Mouse (Mus musculus): ENCODE data around the gene BC048679. TPM values are rescaled to one million over a fixed set of nuclear protein-coding genes. Genes with fewer than 3 reads are reported as not detected.
"Not testable (repeated sequence)": the region's sequence is repeated elsewhere in the genome, so short reads cannot be mapped to it uniquely, and the experiment has no call there.

The BC048679 gene
- polyA plus RNA-seq, 1 experiment from 2014 or later, result not detected

DNA sequence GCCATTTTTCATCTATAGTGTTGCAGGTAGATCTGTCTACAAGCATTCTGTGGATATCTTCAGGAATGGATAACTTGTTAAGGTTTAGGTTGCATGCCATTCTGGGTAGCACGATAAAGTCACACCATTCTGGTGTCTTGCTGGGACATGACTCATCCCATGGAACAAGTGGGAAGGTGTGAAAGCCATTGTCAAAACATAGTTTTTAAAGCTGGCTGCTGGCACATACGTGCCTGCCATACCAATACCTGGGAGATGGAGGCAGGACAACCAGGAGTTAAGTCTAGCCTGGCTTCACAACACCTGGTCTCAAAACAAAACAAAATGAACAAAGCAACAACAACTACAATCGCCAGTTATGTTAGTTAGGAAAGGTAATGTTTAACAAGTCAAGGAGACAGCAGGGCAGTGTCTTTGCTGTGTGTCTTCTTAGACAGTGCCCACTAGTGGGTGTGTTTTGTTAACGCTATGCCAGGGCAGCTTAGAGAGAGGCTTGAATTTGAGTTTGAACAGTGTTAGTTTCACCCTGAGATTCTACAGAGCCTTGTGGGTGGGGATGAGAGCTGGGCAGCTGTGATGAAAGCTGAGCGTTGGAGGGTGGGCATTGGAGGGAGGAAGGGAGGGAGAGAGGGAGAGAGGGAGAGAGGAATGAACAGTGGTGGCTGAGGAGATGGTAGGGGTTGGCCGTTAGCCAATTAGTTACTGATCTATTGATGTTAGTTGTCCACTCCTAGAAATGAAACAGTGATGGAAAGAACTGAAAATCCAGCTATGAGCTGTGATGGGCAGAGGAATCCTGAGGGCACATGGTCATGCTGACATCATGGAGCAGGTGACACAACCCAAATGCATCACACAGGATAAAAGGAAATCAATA lies 18.3 kb upstream of the BC048679 start:
- H3K4me2 ChIP-seq, result no peak overlapping the region
- no peak for ATAC-seq (ENCODE audit: low read depth)
- no peak overlapping the region for H3K4me3 ChIP-seq (replicated peaks)
- H3K27ac ChIP-seq, result no peak overlapping the region
- H3K36me3 ChIP-seq, result no peaks in the 10 kb centered on the region
- H3K4me1 ChIP-seq (replicated peaks), result peaks cover 5% of the 10 kb centered on the region; the same call in 1 of the 2 replicates
- no peak overlapping the region for H3K9ac ChIP-seq
- peaks cover 14% of the 10 kb centered on the region for H3K27me3 ChIP-seq
- no peak for DNase-seq
- WGBS (ENCODE audit: insufficient replicate concordance), result 52% methylated on average over 6 of the region's 6 CpGs
- H3K9me3 ChIP-seq (replicated peaks), result no peaks in the 10 kb centered on the region

DNA sequence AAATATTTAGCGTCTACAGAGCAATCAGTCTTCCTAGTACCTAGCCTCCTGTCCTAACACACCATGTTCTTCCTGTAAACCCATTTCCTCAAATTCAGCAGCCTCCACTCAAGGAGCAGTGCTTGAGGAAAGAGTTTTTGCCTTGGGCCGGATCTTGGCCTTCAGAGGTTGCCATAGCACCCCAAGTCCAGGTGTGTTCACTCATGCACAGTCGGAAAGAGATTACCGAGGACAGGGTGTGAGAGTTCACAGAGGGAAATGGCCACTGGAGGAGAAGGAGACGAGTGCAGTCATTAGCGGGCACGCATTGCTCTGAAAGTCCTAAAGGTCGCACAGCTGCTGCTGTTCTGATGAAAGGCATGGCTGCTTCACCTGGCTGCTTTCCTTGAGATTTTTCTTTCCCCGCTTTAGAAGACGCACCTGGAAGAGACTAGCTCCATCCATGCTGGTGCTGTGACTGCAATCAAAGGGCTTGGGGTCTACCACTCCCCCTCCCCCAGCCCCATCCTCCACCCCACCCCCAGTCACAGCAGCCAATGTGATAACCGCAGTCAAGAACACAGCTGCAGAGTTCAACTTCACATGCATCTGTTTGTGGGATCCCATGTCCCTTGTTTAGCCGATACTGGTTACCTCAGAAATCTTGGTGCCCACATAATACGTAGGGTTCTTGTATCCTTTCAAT lies 17.0 kb upstream of the BC048679 start:
- H3K4me1 ChIP-seq (replicated peaks), result no peaks in the 10 kb centered on the region
- DNase-seq (no peak), ATAC-seq (ENCODE audit: low read depth) (no peak)
- peaks cover 8% of the 10 kb centered on the region for H3K27me3 ChIP-seq
- H3K9me3 ChIP-seq (replicated peaks), result no peaks in the 10 kb centered on the region
- no peak overlapping the region for H3K4me2 ChIP-seq
- H3K4me3 ChIP-seq (replicated peaks), result no peak overlapping the region
- H3K36me3 ChIP-seq, result no peaks in the 10 kb centered on the region
- no peak overlapping the region for H3K9ac ChIP-seq
- no peak overlapping the region for H3K27ac ChIP-seq
- 44% methylated on average over 13 of the region's 13 CpGs for WGBS (ENCODE audit: insufficient replicate concordance)

DNA sequence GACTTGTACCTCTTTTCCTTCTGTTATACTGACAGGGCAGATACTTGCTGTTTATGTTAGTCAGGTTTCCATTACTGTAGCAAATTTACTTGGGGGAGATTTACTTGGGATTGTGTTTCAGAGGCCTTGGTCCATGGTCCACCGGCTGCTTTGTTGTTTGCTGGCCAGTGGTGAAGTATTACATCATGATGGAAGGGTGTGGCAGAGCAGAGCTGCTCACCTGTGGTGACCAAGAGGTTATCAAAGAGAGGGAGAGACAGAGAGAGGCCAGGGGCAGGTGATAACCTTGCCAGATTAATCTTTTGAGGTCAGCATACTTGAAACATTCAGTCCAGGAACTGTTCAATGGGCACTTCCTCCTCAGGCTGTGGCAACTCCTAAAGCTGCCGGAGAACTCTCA lies 3.0 kb upstream of the BC048679 start:
- peak; percentile 54; the same call in 1 of the 2 replicates for ATAC-seq (ENCODE audit: low read depth)
- 63% methylated on average over 2 of the region's 2 CpGs for WGBS (ENCODE audit: insufficient replicate concordance)
- no peak for DNase-seq
- Histone ChIP-seq H3K36me3 (no peaks in the 10 kb centered on the region), H3K27me3 (peaks cover 4% of the 10 kb centered on the region; the same call in 1 of the 2 replicates), H3K27ac (no peak overlapping the region), H3K9ac (no peak overlapping the region), H3K9me3 (replicated peaks) (no peaks in the 10 kb centered on the region), H3K4me2 (no peak overlapping the region), H3K4me3 (replicated peaks) (no peak overlapping the region), H3K4me1 (replicated peaks) (no peaks in the 10 kb centered on the region; the same call in 1 of the 2 replicates)

DNA sequence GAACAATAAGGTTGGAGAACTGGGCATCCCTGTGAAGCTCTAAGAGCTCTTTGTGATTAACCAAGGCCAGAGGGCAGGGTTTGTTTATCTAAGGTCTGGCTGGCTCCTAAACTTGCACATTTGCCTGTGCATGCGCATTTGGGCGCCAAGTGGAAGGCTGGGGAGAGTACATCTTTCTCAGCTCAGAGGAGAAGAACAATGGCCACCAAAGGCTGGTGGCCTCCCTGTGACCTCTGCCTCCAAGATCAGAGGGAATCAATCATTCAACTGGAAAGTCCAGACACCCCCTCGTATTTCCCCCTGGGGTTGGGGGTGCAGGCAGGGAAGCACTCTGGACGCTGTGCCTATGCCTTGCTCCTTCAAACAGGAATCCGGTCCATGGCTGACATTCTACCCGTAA lies 910 bp downstream of the BC048679 start:
- H3K4me2 ChIP-seq, result no peak overlapping the region
- H3K27me3 ChIP-seq, result peaks cover 42% of the 10 kb centered on the region
- no peak overlapping the region for H3K9ac ChIP-seq
- H3K4me3 ChIP-seq (replicated peaks), result no peak overlapping the region
- DNase-seq, result no peak
- ATAC-seq (ENCODE audit: low read depth), result no peak
- 42% methylated on average over 6 of the region's 6 CpGs for WGBS (ENCODE audit: insufficient replicate concordance)
- no peaks in the 10 kb centered on the region for H3K36me3 ChIP-seq
- H3K9me3 ChIP-seq (replicated peaks), result no peaks in the 10 kb centered on the region
- H3K27ac ChIP-seq, result no peak overlapping the region
- H3K4me1 ChIP-seq (replicated peaks), result peaks cover 2% of the 10 kb centered on the region; the same call in 1 of the 2 replicates

DNA sequence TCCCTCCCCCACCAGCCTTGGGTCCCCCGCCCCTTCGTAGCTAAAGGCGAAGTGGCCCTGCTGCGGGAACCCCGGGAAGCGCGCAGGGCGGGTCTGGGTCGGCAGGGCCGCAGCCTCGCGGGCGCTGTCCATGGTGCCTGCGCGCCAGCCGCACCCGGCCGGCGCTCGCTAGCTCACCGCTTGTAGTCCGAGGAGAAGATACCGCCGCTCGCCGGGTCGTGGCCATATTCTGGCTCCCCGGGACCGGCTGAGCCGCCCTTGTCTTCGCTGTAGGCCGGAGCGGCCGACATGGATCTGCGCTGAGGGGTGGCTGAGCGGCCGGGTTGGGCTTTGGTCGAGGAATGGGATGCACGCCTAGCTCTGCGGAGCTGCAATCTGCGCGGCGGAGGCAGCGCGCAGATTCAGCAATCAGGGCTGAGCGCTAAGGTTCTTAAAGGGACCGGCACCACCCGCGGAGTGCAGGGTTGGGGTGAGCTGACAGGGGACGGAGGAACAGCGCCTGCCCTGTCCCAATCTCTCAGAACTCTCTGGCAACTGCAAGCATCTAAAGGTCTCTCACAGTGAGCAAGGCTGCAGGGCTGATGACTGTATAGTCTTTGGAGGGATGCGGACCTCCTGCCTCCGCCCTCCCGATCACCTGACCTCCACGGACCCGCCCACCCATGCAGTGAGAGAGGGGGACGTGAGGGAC lies 4.6 kb downstream of the BC048679 start, which contains the start of gene Ap3b2:
TSS of gene Ap3b2 (minus strand) at position 595 of the 691 bp plus-strand sequence.
- under 1% methylated on average over 57 of the region's 57 CpGs for WGBS (ENCODE audit: insufficient replicate concordance)
- H3K4me1 ChIP-seq (replicated peaks), result peaks cover 2% of the 10 kb centered on the region; the same call in 1 of the 2 replicates
- H3K27ac ChIP-seq, result no peak within 1 kb of the TSS
- peak; percentile 50; the same call in 1 of the 2 replicates for ATAC-seq (ENCODE audit: low read depth)
- peak within 1 kb of the TSS; percentile 50 for H3K4me3 ChIP-seq (replicated peaks)
- no peaks in the 10 kb centered on the region for H3K36me3 ChIP-seq
- H3K4me2 ChIP-seq, result peak within 1 kb of the TSS; percentile 59
- H3K9ac ChIP-seq, result no peak within 1 kb of the TSS
- H3K9me3 ChIP-seq (replicated peaks), result no peaks in the 10 kb centered on the region
- DNase-seq, result peak; percentile 22
- H3K27me3 ChIP-seq, result peaks cover 48% of the 10 kb centered on the region

DNA sequence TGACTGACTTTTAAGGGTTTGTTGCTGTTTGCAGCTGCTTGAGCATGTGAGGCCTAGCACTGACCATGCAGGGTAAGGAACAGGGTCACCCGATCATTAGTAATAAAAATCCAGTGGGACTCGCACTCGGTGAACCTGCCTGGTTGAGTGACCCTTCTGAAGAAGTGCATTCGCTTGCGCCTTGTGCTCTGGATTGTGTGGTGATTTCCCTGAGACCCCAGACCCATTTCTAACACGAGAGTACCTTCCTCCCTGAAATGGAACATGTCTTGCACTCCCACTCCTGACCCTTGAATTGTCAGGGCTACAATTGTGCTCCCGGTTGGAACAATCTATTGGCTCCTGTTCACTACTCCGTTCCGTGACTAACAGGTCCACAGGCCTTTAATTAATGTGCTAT lies 5.5 kb downstream of the BC048679 start:
- Histone ChIP-seq H3K27ac (no peak overlapping the region), H3K9me3 (replicated peaks) (no peaks in the 10 kb centered on the region), H3K4me2 (no peak overlapping the region), H3K27me3 (peaks cover 48% of the 10 kb centered on the region), H3K4me1 (replicated peaks) (peaks cover 2% of the 10 kb centered on the region; the same call in 1 of the 2 replicates), H3K9ac (no peak overlapping the region), H3K36me3 (no peaks in the 10 kb centered on the region), H3K4me3 (replicated peaks) (no peak overlapping the region)
- ATAC-seq (ENCODE audit: low read depth) (no peak), DNase-seq (no peak)
- WGBS (ENCODE audit: insufficient replicate concordance), result 51% methylated on average over 9 of the region's 9 CpGs

DNA sequence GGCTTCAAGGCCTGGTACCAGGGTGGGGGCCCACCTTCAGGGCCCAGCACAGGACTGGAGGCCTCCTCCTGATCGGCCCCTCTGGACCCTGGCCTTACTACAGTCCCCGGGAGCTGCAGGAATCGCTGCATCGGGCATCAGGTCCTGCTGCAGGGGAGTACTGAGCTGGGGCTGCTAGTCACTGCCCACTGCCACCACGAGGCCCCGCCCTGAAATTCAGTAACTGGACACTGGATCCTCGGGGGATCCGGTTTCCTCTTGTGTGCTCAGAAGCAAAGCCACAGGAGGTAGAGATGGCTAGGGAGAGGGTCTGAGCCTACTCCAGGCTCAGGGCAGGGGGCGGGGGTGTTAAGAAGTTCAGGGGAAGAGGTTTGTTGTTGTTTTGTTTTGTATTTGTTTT lies 8.4 kb downstream of the BC048679 start:
- Histone ChIP-seq H3K4me3 (replicated peaks) (no peak overlapping the region), H3K27ac (no peak overlapping the region), H3K9ac (no peak overlapping the region), H3K4me1 (replicated peaks) (0 out of 2 replicates have a peak, but pooled peaks cover 2% of the 10 kb centered on the region), H3K36me3 (no peaks in the 10 kb centered on the region), H3K9me3 (replicated peaks) (no peaks in the 10 kb centered on the region), H3K27me3 (peaks cover 34% of the 10 kb centered on the region), H3K4me2 (no peak overlapping the region)
- DNase-seq, result no peak
- ATAC-seq (ENCODE audit: low read depth), result no peak
- 14% methylated on average over 9 of the region's 9 CpGs for WGBS (ENCODE audit: insufficient replicate concordance)

DNA sequence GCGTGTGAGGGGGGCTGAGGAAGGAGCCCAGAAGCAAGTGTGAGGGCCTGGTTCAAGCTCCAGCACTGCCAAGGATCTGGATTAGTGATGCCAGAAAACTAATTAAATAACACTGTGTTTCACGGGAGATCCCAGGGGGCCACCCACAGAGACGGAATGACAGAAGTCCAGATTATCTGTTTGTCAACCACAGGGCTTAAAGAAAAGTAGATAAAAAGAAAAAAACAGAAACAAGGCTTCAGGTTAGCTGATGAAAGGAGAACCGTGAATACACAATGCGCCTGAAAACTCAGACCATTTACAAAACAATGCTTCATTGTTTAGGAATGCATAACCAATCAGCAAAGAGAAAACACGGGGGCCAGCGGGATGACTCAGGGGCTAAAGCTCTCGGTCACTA lies 17.3 kb downstream of the BC048679 start:
- no peaks in the 10 kb centered on the region for H3K36me3 ChIP-seq
- WGBS (ENCODE audit: insufficient replicate concordance), result 11% methylated on average over 8 of the region's 8 CpGs
- no peak overlapping the region for H3K4me2 ChIP-seq

DNA sequence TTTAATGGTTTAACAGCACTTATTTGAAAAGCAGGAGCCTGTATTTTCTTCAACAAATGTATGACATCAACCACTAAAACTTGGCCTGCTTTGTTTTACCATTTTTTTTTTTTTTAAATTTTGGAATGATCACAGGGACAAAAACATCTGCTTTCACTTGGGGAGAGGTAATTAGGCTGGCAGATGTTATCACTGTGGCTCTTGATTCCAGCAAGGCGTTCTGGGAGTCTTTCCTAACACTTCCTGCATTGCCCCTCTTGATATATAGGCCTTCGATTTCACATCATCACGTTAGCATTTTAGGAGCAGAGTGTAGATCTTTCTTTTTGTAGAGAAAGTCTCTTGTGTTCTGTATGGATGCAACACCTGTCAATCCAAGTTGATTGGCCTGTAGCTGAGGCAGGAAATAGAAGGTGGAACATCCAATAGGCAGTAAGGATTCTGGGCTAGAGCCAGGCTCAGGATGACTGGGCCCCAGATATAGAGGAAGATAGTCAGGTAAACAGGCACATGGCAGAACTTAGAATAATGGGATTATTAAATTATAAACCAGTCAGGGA lies 18.5 kb downstream of the BC048679 start:
- H3K36me3 ChIP-seq, result no peaks in the 10 kb centered on the region
- no peaks in the 10 kb centered on the region for H3K4me1 ChIP-seq (replicated peaks)
- H3K27me3 ChIP-seq, result peaks cover 21% of the 10 kb centered on the region
- no peak for ATAC-seq (ENCODE audit: low read depth)
- no peak for DNase-seq
- no peak overlapping the region for H3K27ac ChIP-seq
- H3K9me3 ChIP-seq (replicated peaks), result no peaks in the 10 kb centered on the region
- no peak overlapping the region for H3K4me3 ChIP-seq (replicated peaks)
- H3K4me2 ChIP-seq, result no peak overlapping the region
- H3K9ac ChIP-seq, result no peak overlapping the region
- WGBS (ENCODE audit: insufficient replicate concordance), result 47% methylated on average over 3 of the region's 3 CpGs

More for the DNA sequence above, 17.3 kb downstream of the BC048679 start:
- no peaks in the 10 kb centered on the region for H3K9me3 ChIP-seq (replicated peaks)
- H3K9ac ChIP-seq, result no peak overlapping the region
- no peaks in the 10 kb centered on the region for H3K4me1 ChIP-seq (replicated peaks)
- no peak overlapping the region for H3K4me3 ChIP-seq (replicated peaks)
- peaks cover 21% of the 10 kb centered on the region for H3K27me3 ChIP-seq
- no peak for ATAC-seq (ENCODE audit: low read depth)
- no peak for DNase-seq
- no peak overlapping the region for H3K27ac ChIP-seq

DNA sequence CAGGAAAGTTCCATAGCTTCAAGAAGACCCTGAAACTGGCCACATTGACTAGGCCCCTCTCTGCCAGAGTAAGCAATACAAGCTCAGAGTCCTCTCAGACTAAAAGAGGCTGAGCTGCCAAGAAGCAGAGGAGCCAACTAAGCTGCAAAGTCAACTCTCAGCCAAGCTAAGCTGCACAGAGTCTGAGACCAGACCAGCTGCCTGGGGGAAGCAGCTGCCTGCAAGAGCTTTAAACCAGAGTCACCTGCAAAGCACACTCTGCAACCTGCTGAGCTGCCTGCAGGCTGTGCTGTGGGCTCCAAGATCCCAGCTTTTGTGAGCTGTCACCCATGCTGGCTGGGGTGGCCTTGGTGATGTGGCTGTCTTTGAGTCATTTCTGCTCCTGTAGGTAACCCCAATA lies 19.8 kb downstream of the BC048679 start:
- not testable (repeated sequence) for ATAC-seq (ENCODE audit: low read depth)

DNA sequence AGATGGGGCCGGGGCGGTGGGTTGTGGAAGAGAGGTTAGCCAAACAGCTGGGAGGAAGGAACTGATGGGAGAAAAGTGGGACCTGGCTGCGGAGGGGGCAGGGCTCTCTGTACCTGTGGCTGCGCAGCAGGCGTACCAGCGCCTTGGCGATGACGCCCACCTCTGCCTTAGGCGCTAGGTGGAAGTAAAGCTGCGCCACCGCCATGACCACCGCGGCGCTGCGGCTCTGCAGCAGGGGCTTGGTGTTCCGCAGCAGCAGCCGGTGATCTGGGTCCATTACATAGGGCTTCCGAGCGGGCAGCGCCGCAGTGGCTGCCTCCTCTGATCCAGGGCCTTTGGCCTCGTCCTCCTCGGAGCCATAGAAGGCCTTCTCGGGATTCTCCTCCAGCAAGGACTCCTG lies 21.2 kb downstream of the BC048679 start:
- H3K27me3 ChIP-seq, result peaks cover 21% of the 10 kb centered on the region
- H3K4me2 ChIP-seq, result no peak overlapping the region
- no peaks in the 10 kb centered on the region for H3K9me3 ChIP-seq (replicated peaks)
- 8% methylated on average over 24 of the region's 24 CpGs for WGBS (ENCODE audit: insufficient replicate concordance)
- H3K4me3 ChIP-seq (replicated peaks), result no peak overlapping the region
- no peak overlapping the region for H3K9ac ChIP-seq
- no peaks in the 10 kb centered on the region for H3K4me1 ChIP-seq (replicated peaks)
- ATAC-seq (ENCODE audit: low read depth) (no peak), DNase-seq (no peak)
- H3K36me3 ChIP-seq, result no peaks in the 10 kb centered on the region
- H3K27ac ChIP-seq, result no peak overlapping the region

More for the DNA sequence above, 19.8 kb downstream of the BC048679 start:
- not testable (repeated sequence) for H3K36me3 ChIP-seq; H3K9ac ChIP-seq; H3K4me3 ChIP-seq (replicated peaks); H3K4me1 ChIP-seq (replicated peaks); DNase-seq; H3K4me2 ChIP-seq; H3K27ac ChIP-seq; H3K9me3 ChIP-seq (replicated peaks)
- H3K27me3 ChIP-seq, result peaks cover 21% of the 10 kb centered on the region
